Mouse (Mus musculus) megakaryocyte-erythroid progenitor cell, adult 5-6 weeks (primary cell): ENCODE measurements around the gene Rps6kb1. TPM values are rescaled to one million over a fixed set of nuclear protein-coding genes. Genes with fewer than 3 reads are reported as not detected.

Experiments used
- ATAC-seq: replicated peaks from 2 replicates; pipeline ENCODE4 v1.8.0; 2016; ENCODE audit warnings: mild to moderate bottlenecking, inconsistent platforms; ENCODE audit not compliant: severe bottlenecking, poor library complexity, low FRiP score, low TSS enrichment
- total RNA-seq, 2 experiments: library from RNA; stranded (forward) in 1 of 2; stranded (reverse) in 1 of 2; fragments of 200-1000, 215-1000 nt in 1 of 2; fragments of >200 nt in 1 of 2; fragmentation: Nextera tagmentation in 1 of 2; gene quantifications; 2 replicates each; pipeline ENCODE4 v1.2.3; 2014 to 2017

Gene Rps6kb1
- total RNA-seq, 2 experiments from 2014 or later, result 49.5 to 52.7 TPM

- 0 out of 2 replicates have a peak, but pooled peaks have one; percentile 16 for ATAC-seq
Observed at GRCm38 (mm10) chr11:86581943-86582542, 37.4 kb upstream of the Rps6kb1 start.

GRCm38 (mm10) chr11:86581250-86581753 is 36.7 kb upstream of the Rps6kb1 start:
- peak; percentile 69 for ATAC-seq

GRCm38 (mm10) chr11:86580319-86581113 is 35.9 kb upstream of the Rps6kb1 start:
- no peak for ATAC-seq

- no peak for ATAC-seq
Observed at GRCm38 (mm10) chr11:86579731-86580318, 35.2 kb upstream of the Rps6kb1 start.

- ATAC-seq, result no peak; the same call in 1 of the 2 replicates
Observed at GRCm38 (mm10) chr11:86578809-86579730, 34.5 kb upstream of the Rps6kb1 start.

GRCm38 (mm10) chr11:86578106-86578808 is 33.7 kb upstream of the Rps6kb1 start:
- ATAC-seq, result no peak

- no peak for ATAC-seq
Observed at GRCm38 (mm10) chr11:86577231-86577630, 32.6 kb upstream of the Rps6kb1 start.

GRCm38 (mm10) chr11:86575632-86576378 is 31.2 kb upstream of the Rps6kb1 start:
- no peak for ATAC-seq

GRCm38 (mm10) chr11:86574408-86574807 is 29.8 kb upstream of the Rps6kb1 start:
- ATAC-seq, result no peak

- no peak for ATAC-seq
Observed at GRCm38 (mm10) chr11:86573646-86574231, 29.1 kb upstream of the Rps6kb1 start.

GRCm38 (mm10) chr11:86572623-86573022 is 28.0 kb upstream of the Rps6kb1 start:
- ATAC-seq, result no peak

GRCm38 (mm10) chr11:86571871-86572270 is 27.3 kb upstream of the Rps6kb1 start:
- no peak for ATAC-seq

GRCm38 (mm10) chr11:86571047-86571855 is 26.6 kb upstream of the Rps6kb1 start:
- no peak for ATAC-seq

GRCm38 (mm10) chr11:86570261-86570746 is 25.7 kb upstream of the Rps6kb1 start:
- no peak for ATAC-seq

- ATAC-seq, result peak; percentile 55; the same call in 1 of the 2 replicates
Observed at GRCm38 (mm10) chr11:86568425-86568824, 23.8 kb upstream of the Rps6kb1 start.

GRCm38 (mm10) chr11:86558258-86558657 is 13.7 kb upstream of the Rps6kb1 start:
- ATAC-seq, result no peak

- no peak for ATAC-seq
Observed at GRCm38 (mm10) chr11:86553525-86553924, 8.9 kb upstream of the Rps6kb1 start.
